Mouse (Mus musculus) monocyte, adult 5-6 weeks (primary cell): ENCODE results near the gene Ldb3. TPM values are rescaled to one million over a fixed set of nuclear protein-coding genes. Genes with fewer than 3 reads are reported as not detected.

ENCODE experiments used
- ATAC-seq: fragments of 153-309, 156-312 bp; replicated peaks from 2 replicates; pipeline ENCODE4 v1.8.0; 2017; ENCODE audit warnings: mild to moderate bottlenecking; ENCODE audit not compliant: low TSS enrichment, insufficient number of reproducible peaks, severe bottlenecking, poor library complexity, low FRiP score
- total RNA-seq: library from RNA; stranded (forward); fragments of 200-1000, 200-491, 200-594 nt; gene quantifications from 3 replicates; pipeline ENCODE4 v1.2.3, GENCODE M21; 2017

Gene Ldb3
- total RNA-seq, 1 experiment from 2014 or later = not detected

GRCm38 (mm10) chr14:34566530-34566929 lies 22.0 kb downstream of the Ldb3 start:
- ATAC-seq = no peak

- no peak for ATAC-seq
Observed at GRCm38 (mm10) chr14:34565711-34566110, 22.8 kb downstream of the Ldb3 start.

GRCm38 (mm10) chr14:34564646-34565045 lies 23.8 kb downstream of the Ldb3 start:
- no peak for ATAC-seq

- ATAC-seq = no peak
Observed at GRCm38 (mm10) chr14:34562393-34562792, 26.1 kb downstream of the Ldb3 start.

- ATAC-seq = no peak
Observed at GRCm38 (mm10) chr14:34561647-34562046, 26.8 kb downstream of the Ldb3 start.

GRCm38 (mm10) chr14:34558947-34559346 lies 29.5 kb downstream of the Ldb3 start:
- ATAC-seq = no peak

GRCm38 (mm10) chr14:34555211-34555610 lies 33.3 kb downstream of the Ldb3 start:
- ATAC-seq = no peak

GRCm38 (mm10) chr14:34554047-34554446 lies 34.4 kb downstream of the Ldb3 start:
- no peak for ATAC-seq

- no peak for ATAC-seq
Observed at GRCm38 (mm10) chr14:34553470-34553869, 35.0 kb downstream of the Ldb3 start.

GRCm38 (mm10) chr14:34552226-34552625 lies 36.3 kb downstream of the Ldb3 start:
- ATAC-seq = no peak

GRCm38 (mm10) chr14:34549004-34549671 lies 39.3 kb downstream of the Ldb3 start:
- peak; percentile 40; the same call in 1 of the 2 replicates for ATAC-seq

- no peak for ATAC-seq
Observed at GRCm38 (mm10) chr14:34548391-34549001, 40.0 kb downstream of the Ldb3 start.

GRCm38 (mm10) chr14:34544545-34544944 lies 43.9 kb downstream of the Ldb3 start:
- ATAC-seq = no peak

GRCm38 (mm10) chr14:34544001-34544400 lies 44.5 kb downstream of the Ldb3 start:
- no peak for ATAC-seq

- no peak for ATAC-seq
Observed at GRCm38 (mm10) chr14:34543596-34543995, 44.9 kb downstream of the Ldb3 start.

GRCm38 (mm10) chr14:34541896-34542295 lies 46.6 kb downstream of the Ldb3 start:
- ATAC-seq = no peak

GRCm38 (mm10) chr14:34540685-34541162 lies 47.8 kb downstream of the Ldb3 start:
- ATAC-seq = no peak

- ATAC-seq = no peak
Observed at GRCm38 (mm10) chr14:34535883-34536282, 52.6 kb downstream of the Ldb3 start.

- ATAC-seq = no peak
Observed at GRCm38 (mm10) chr14:34533537-34533936, 54.9 kb downstream of the Ldb3 start.

GRCm38 (mm10) chr14:34532536-34532935 lies 55.9 kb downstream of the Ldb3 start:
- ATAC-seq = no peak
